Mouse (Mus musculus) right cerebral cortex, adult 18-20 months (tissue): ENCODE data around the gene Trf.
"Not testable (repeated sequence)": the region's sequence is repeated elsewhere in the genome, so short reads cannot be mapped to it uniquely, and the experiment has no call there.

Experiments
- DNase-seq: peaks from one replicate; pipeline ENCODE4 v3.0.0; 2022; ENCODE audit warnings: mixed read lengths

Gene Trf

DNA sequence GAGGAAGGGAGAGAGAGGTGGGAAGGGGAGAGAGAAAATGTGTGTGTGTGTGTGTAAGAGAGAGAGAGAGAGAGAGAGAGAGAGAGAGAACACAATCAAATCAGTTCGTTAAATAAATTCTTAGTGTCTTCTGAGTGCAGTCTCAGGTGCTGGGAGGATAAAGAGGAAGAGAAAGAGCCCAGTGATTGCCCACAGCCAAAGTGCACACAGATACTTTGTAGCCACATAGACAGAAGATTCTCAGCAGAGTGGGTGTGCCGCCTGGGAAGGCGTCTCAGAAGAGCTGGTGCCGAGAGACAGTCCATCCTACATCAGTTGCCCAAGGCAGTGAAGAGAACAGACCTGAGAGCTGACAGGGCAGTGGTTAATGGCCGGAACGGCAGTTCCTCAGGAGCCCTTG lies 16.0 kb downstream of the Trf start:
- no peak for DNase-seq

GRCm38 (mm10) chr9:103213631-103214030 lies 16.6 kb downstream of the Trf start:
- no peak for DNase-seq

DNA sequence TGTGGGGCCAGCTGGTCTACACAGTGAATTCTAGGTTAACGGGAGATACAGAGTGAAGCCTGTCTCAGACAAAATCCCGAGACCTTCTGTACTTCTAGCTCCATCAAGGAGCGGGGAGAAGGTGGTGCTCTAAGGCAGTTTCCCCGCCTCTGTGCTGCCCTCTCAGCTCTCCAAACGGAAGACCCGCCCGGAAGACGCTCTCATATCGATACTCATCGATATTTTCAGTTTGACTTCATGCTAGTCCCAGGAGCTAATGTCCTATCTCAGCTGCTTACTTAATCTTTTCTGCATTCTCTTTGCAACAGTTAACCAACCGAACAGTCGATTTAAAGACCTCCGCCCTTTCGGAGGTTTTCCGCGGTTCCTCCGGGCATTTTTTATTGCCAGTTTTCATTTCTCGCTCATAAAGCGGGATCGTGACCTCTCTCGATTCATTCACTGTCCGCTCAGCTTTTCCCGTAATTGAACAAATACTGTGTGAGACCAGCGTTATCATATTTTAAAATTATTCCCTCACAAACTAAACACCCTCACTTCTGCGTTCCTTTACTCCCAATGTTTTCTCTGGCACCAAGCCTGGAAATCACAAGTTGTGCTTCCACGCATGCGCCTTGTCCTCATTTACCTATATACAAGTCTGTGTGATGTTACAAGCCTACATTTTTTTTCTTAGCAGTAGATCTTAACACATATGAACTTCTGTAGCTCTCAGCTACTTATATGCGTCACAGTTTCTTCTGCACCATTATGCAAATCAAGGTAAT lies 17.4 kb downstream of the Trf start:
- DNase-seq = no peak

- no peak for DNase-seq
Measured at GRCm38 (mm10) chr9:103208802-103209423, 21.3 kb downstream of the Trf start.

DNA sequence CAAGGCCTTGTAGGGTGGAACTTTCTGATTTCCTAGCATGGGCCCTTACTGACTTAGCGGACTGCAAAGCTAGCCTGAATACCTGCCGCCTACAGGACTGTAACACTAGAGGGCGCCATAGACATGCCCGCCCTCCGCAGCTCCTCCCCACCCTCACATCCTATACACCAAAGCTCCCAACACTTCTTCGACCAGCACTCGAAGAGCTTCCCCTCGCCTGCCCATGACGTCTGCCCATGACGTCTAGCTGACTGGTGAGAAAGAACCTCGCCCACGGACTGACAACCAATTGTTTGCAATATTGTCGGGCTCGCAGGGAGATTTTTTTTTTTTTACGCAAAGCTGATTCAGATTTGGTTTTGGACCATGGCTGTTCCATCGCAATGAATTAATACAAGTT lies 22.4 kb downstream of the Trf start:
- peak; percentile 70 for DNase-seq

DNA sequence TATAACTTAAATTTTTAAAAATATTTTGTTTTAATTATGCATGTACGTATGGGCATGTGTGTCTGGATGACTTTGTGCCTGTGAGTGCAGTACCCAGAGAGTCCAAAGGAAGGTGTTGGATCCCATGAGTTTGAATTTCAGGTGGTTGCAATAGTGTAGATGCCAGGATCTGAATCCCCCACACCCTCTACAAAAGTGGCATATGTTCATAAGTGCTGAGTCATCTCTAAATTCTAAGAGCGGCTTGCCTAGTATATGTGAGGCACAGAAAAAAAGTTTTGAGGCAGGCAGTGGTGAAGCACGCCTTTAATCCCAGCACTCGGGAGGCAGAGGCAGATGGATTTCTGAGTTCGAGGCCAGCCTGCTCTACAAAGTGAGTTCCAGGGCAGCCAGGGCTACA lies 24.5 kb downstream of the Trf start:
- DNase-seq = no peak

- DNase-seq = peak; percentile 96
Measured at GRCm38 (mm10) chr9:103201561-103202260, 28.5 kb downstream of the Trf start, which contains the start of gene Srprb. TSS of gene Srprb (minus strand) at chr9:103202137.

DNA sequence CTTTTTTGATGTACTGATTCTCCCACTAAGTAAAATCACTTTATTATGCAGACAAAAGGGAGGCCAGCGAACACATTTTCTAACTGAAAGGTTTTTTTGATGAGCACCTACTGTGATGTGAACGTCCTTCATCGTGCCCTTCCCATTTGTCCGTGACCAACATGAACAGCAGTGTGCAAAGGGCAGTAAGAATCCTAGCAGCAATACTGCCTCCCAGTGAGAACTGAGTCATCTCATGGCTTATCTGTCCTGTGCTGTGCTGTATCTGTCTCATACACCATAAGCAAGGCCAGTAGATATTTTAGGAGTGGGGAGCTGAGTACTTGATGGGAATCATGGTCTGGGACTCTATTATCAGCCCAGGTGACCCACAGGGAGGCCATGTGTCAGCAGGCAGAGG lies 41.8 kb downstream of the Trf start:
- DNase-seq = no peak

GRCm38 (mm10) chr9:103186747-103187146 lies 43.5 kb downstream of the Trf start:
- DNase-seq = no peak

- DNase-seq = no peak
Measured at GRCm38 (mm10) chr9:103185946-103186345, 44.3 kb downstream of the Trf start.

GRCm38 (mm10) chr9:103184855-103185254 lies 45.4 kb downstream of the Trf start:
- DNase-seq = no peak

DNA sequence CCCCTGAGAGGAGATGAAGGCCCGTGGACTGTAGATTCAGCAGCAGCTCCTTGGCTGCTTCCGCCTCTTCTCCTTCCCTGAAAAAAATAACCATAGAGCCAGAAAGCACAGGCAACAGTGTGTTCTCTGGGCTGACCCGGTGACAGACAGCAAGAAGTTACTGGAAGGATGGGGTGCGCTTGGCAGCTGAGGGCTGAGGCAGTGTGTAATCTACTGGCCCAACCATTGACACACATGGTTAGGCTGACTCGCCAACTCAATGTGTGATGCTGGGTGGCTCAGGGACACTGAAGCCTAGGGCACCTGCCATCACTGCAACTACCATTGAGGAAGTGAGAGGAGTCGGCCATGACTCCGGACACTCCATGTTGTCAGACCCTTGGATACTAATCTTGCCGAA lies 48.4 kb downstream of the Trf start:
- no peak for DNase-seq

DNA sequence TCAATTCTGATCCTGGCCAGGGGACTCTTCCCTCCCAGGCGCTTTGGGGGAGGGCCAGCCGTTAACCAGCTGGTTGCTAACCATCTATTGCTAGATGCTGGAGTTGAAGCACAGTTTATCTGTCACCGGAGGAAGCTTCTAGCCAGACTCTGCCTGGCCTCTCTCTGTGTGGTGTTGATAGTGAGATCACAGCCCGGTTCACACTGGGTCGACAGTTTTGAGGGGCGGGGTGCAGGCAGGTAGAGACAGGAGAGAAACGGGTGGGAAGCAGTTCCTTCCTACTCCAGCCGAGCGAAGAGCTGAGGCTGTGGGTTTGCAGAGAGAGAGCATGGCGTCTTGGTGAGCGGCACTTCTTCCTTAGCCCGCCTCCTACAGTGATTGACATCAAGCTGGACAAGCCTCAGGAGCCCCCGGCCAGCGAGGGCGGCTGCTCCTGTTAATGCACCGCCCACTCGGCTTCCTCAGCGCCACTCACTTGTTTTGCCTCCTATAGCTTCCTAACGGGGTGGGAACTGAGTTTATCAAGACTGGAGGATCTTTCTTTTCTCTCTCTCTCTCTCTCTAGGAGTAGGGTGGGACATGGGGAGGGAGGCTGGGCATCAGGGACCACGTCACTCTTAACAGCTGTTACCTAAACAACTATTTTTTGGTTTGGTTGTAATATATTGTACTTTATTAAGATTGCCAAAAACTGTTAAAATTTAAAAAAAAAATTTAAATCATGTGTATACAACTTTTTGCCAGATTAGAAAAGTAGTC lies 49.3 kb downstream of the Trf start:
- DNase-seq = peak; percentile 55

DNA sequence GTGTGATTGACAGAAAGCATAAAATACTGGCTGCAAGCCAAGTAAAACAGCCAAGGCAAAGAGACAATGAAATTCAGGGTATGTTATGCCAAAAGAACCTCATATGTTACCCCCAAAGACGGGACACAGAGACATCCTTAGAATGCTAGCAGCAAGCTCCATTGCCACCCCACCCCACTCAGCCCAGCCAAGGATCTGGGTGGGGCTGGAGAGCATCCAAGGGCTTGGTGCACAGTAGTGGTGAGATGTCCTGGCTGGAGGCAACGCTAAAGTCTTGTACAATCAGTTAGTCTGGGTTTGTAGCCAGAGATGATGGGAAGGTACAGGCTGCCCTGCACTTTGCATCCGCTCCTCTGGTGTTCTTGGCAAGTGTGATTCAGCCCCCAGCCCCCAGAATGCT lies 49.9 kb downstream of the Trf start:
- DNase-seq = no peak

DNA sequence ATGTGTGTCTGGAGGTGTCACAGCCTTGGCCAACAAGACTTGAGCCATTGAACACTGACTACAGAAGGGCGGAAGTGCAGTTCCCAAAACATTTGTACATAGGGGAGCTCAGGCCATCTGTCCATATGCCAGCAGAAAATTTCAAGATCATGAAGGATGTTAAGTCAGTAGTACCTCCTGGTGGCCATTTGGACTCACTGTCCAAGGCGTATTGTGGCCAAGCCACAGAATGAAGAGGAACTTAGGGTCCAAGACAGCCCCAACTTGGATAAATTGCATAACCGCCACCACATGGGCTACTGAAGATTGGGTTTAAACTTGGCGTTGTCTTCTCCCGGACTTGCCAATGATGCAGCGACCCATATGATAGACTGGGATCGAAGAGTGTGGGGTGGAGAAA lies 54.6 kb downstream of the Trf start:
- no peak for DNase-seq

GRCm38 (mm10) chr9:103174771-103175519 lies 55.3 kb downstream of the Trf start:
- DNase-seq = no peak

- peak; percentile 58 for DNase-seq
Measured at GRCm38 (mm10) chr9:103168771-103169170, 61.5 kb downstream of the Trf start.

GRCm38 (mm10) chr9:103168046-103168445 lies 62.2 kb downstream of the Trf start:
- no peak for DNase-seq

- DNase-seq = no peak
Measured at GRCm38 (mm10) chr9:103163806-103164205, 66.4 kb downstream of the Trf start.

DNA sequence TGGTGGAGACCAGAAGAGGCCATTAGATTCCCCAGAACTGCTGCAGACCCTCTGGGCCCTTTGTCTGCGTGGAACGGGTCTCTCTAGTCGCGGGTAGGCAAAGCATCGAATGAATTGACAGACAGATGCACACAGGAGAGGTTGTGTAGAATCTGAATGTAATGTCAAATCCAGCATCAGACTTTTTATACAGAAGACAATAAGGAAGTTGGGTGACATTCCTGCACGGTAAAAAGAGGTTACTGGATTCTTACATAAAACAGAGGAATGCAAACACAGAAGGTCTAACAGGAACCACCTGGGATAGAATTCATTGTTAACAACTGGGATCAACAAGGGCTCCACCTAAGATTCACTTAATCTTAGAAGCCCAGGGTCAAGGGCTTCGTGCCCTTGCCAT lies 75.1 kb downstream of the Trf start:
- not testable (repeated sequence) for DNase-seq

DNA sequence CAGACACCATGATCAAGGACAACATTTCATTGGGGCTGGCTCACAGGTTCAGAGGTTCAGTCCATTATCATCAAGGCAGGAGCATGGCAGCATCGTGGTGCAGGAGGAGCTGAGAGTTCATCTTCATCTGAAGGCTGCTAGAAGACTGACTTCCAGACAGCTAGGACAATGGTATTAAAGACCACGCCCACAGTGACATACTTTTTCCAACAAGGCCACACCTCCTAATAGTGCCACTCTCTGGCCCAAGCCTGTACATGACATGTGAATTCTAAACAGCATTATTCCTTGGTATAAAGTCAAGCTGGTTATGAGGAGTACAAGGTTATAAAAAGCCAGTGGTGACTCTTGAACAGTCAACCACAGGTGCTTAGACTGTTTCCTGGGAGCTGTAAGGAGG lies 75.7 kb downstream of the Trf start:
- DNase-seq = no peak
